Mouse (Mus musculus) hematopoietic stem cell, adult 5-6 weeks (primary cell): Measurements from ENCODE around the gene Gm11555. TPM values are rescaled to one million over a fixed set of nuclear protein-coding genes. Genes with fewer than 3 reads are reported as not detected.
"Not testable (repeated sequence)": the region's sequence is repeated elsewhere in the genome, so short reads cannot be mapped to it uniquely, and the experiment has no call there.

Source experiments
- ATAC-seq, 2 experiments: fragments of 125-278 bp in 1 of 2; replicated peaks in 1 of 2; 2 replicates each; pipeline ENCODE4 v1.8.0; 2016 to 2017; ENCODE audit warnings: inconsistent platforms in 2 of 2, mild to moderate bottlenecking in 2 of 2, moderate number of reproducible peaks in 2 of 2, low read depth in 1 of 2, moderate TSS enrichment in 1 of 2; ENCODE audit not compliant: low FRiP score in 2 of 2, poor library complexity in 2 of 2, severe bottlenecking in 2 of 2, insufficient read depth in 1 of 2, low TSS enrichment in 1 of 2
- total RNA-seq: library from RNA; stranded (forward); fragments of 172-1452, 232-1000 nt; gene quantifications from 2 replicates; pipeline ENCODE4 v1.2.3, GENCODE M21; 2017

The Gm11555 gene
- total RNA-seq, 1 experiment from 2014 or later, result not detected

GRCm38 (mm10) chr11:99614796-99615363 lies 35.2 kb downstream of the Gm11555 start, which contains the start of gene Krtap2-4:
Gene Krtap2-4 (minus strand): TSS chr11:99614846.
- no peak for ATAC-seq

- ATAC-seq, result not testable (repeated sequence)
Measured at GRCm38 (mm10) chr11:99610089-99610488, 39.9 kb downstream of the Gm11555 start, which contains the start of gene Gm11937. Gene Gm11937 (minus strand): TSS chr11:99610189.

GRCm38 (mm10) chr11:99609126-99609525 lies 40.9 kb downstream of the Gm11555 start:
- ATAC-seq, result no peak

GRCm38 (mm10) chr11:99603208-99603607 lies 46.8 kb downstream of the Gm11555 start, which contains the start of gene Gm11938:
Gene Gm11938 (minus strand): TSS chr11:99603308.
- not testable (repeated sequence) for ATAC-seq

Other genes starting within 250 kb of the Gm11555 start
- not detected in 2 replicates for gene Krt12, start 228.0 kb downstream of the Gm11555 start, total RNA-seq
- not detected in 2 replicates for gene Krt20, start 212.1 kb downstream of the Gm11555 start, total RNA-seq
- gene Krt23, start 157.1 kb downstream of the Gm11555 start, total RNA-seq, result not detected in 2 replicates
- gene Krt39, start 128.9 kb downstream of the Gm11555 start, total RNA-seq, result not detected in 2 replicates
- gene Krt40, start 107.1 kb downstream of the Gm11555 start, total RNA-seq, result not detected in 2 replicates
- gene Krtap3-3, start 99.4 kb downstream of the Gm11555 start, total RNA-seq, result not detected in 2 replicates
- gene Krtap3-2, start 93.4 kb downstream of the Gm11555 start, total RNA-seq, result not detected in 2 replicates
- not detected in 2 replicates for gene Gm11939, start 90.8 kb downstream of the Gm11555 start, total RNA-seq
- gene Krtap3-1, start 83.6 kb downstream of the Gm11555 start, total RNA-seq, result not detected in 2 replicates
- not detected in 2 replicates for gene Krtap1-5, start 69.2 kb downstream of the Gm11555 start, total RNA-seq
- gene Krtap1-4, start 66.6 kb downstream of the Gm11555 start, total RNA-seq, result not detected in 2 replicates
- gene Krtap1-3, start 58.9 kb downstream of the Gm11555 start, total RNA-seq, result not detected in 2 replicates
- not detected in 2 replicates for gene Krtap9-3, start 52.1 kb downstream of the Gm11555 start, total RNA-seq
- gene Gm11938, start 46.9 kb downstream of the Gm11555 start, total RNA-seq, result not detected in 2 replicates
- gene Gm11937, start 40.0 kb downstream of the Gm11555 start, total RNA-seq, result not detected in 2 replicates
- gene Krtap2-4, start 35.4 kb downstream of the Gm11555 start, total RNA-seq, result not detected in 2 replicates
- not detected in 2 replicates for gene Gm11562, start 29.8 kb downstream of the Gm11555 start, total RNA-seq
- gene Krtap4-1, start 22.0 kb downstream of the Gm11555 start, total RNA-seq, result not detected in 2 replicates
- gene Krtap4-2, start 15.2 kb downstream of the Gm11555 start, total RNA-seq, result not detected in 2 replicates
- not detected in 2 replicates for gene Krtap4-7, start 6.1 kb downstream of the Gm11555 start, total RNA-seq
- not detected in 2 replicates for gene Gm11563, start 8.7 kb upstream of the Gm11555 start, total RNA-seq
- not detected in 2 replicates for gene Krtap4-6, start 15.7 kb upstream of the Gm11555 start, total RNA-seq
- gene Gm14190, start 40.5 kb upstream of the Gm11555 start, total RNA-seq, result not detected in 2 replicates
- gene Gm14180, start 84.1 kb upstream of the Gm11555 start, total RNA-seq, result not detected in 2 replicates
- not detected in 2 replicates for gene Gm11595, start 122.7 kb upstream of the Gm11555 start, total RNA-seq
- gene Krtap4-8, start 130.5 kb upstream of the Gm11555 start, total RNA-seq, result not detected in 2 replicates
- gene Krtap4-9, start 135.0 kb upstream of the Gm11555 start, total RNA-seq, result not detected in 2 replicates
- gene Gm11596, start 143.2 kb upstream of the Gm11555 start, total RNA-seq, result not detected in 2 replicates
- gene Gm11569, start 148.7 kb upstream of the Gm11555 start, total RNA-seq, result not detected in 2 replicates
- gene Gm11554, start 154.2 kb upstream of the Gm11555 start, total RNA-seq, result not detected in 2 replicates
- gene Krtap4-13, start 159.7 kb upstream of the Gm11555 start, total RNA-seq, result not detected in 2 replicates
- gene Gm11564, start 165.4 kb upstream of the Gm11555 start, total RNA-seq, result not detected in 2 replicates
- gene 2300003K06Rik, start 187.8 kb upstream of the Gm11555 start, total RNA-seq, result not detected in 2 replicates
- not detected in 2 replicates for gene Krtap4-16, start 201.4 kb upstream of the Gm11555 start, total RNA-seq
- gene Gm11568, start 207.7 kb upstream of the Gm11555 start, total RNA-seq, result not detected in 2 replicates
- gene Gm11559, start 214.2 kb upstream of the Gm11555 start, total RNA-seq, result not detected in 2 replicates
- gene Krtap9-1, start 223.2 kb upstream of the Gm11555 start, total RNA-seq, result not detected in 2 replicates
- gene Gm11567, start 229.0 kb upstream of the Gm11555 start, total RNA-seq, result not detected in 2 replicates